ENCODE assay signal across 8 mouse cellular contexts in the genomic region with DNA sequence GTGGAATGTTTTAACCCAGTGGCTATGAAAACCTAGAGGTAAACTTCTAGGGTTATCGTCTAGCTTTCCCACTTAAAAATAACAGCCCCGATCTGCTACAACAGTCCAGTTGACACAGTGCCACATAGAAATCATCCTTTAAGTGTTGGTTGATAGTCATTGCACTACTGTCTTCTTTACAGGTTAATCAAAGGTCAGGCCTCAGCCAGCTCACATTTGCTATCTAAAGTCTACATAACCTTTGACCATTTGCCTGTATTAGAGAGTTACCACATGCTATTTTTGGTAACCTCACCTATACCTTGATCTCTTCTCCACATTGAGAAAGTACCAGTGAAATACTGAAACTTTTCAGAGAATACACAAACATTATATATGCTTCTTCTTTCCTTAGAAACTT. TPM values are rescaled to one million over a fixed set of nuclear protein-coding genes. Genes with fewer than 3 reads are reported as not detected.
DNase-seq lines count a peak whose midpoint lies in the region; ATAC-seq and TF ChIP-seq lines count a peak whose summit lies in the region.

No protein-coding gene starts in this region.

- 82% methylated on average over 2 of the region's 2 CpGs for WGBS in hindbrain, embryonic 12.5 days
- 53% methylated on average over 2 of the region's 2 CpGs for WGBS in liver, embryonic 16.5 days (ENCODE audit: insufficient replicate concordance)

- H3K79me2 ChIP-seq in CH12.LX (replicated peaks; ENCODE audit: control insufficient read depth, extremely low read depth, insufficient read depth, poor library complexity, severe bottlenecking), result peaks cover 24% of the 10 kb centered on the region

- no peak for TF ChIP-seq POLR2A in CH12.LX (IDR thresholded peaks at IDR 0.05; ENCODE audit: low read depth, low read length)

- TF ChIP-seq EP300 in CH12.LX (IDR thresholded peaks at IDR 0.05; ENCODE audit: low read length), result no peak

- peak overlapping the region in 1 of 3 experiments; percentile 83 for H3K4me3 ChIP-seq in CH12.LX (replicated peaks in 1 of 3; ENCODE audit: low read depth in 2 of 3, low read length in 2 of 3, poor library complexity in 1 of 3)
- H3K4me3 ChIP-seq in hindbrain, embryonic 12.5 days, result no peak overlapping the region
- peak overlapping the region; percentile 85; the same call in 1 of the 2 replicates for H3K4me3 ChIP-seq in liver, embryonic 16.5 days (ENCODE audit: low read depth, low read length)

- ATAC-seq in hindbrain, embryonic 12.5 days (ENCODE audit: low FRiP score), result no peak
- ATAC-seq in liver, embryonic 16.5 days (ENCODE audit: low read depth), result peak; percentile 28
- no peak for ATAC-seq in monocyte, adult 5-6 weeks (replicated peaks; ENCODE audit: insufficient number of reproducible peaks, low FRiP score, low TSS enrichment, poor library complexity, severe bottlenecking)

- H3K4me2 ChIP-seq in CH12.LX (ENCODE audit: insufficient read depth, low read depth, poor library complexity, severe bottlenecking), result peak overlapping the region; percentile 47
- H3K4me2 ChIP-seq in hindbrain, embryonic 12.5 days (replicated peaks), result peak overlapping the region; percentile 81
- peak overlapping the region; percentile 62 for H3K4me2 ChIP-seq in liver, embryonic 16.5 days (ENCODE audit: low read depth, low read length)

- dilution Hi-C loops in CH12.LX (cut with MboI; ENCODE audit: extremely low pct_ligation_motif_present, extremely low pct_unique_long_range_greater_than_20kb, low sequenced_read_pairs), result no loop called here

- in situ Hi-C loops in CH12.LX (cut with MboI; ENCODE audit: low pct_ligation_motif_present, low pct_unique_long_range_greater_than_20kb, low sequenced_read_pairs), result no loop called here

- no peaks in the 10 kb centered on the region for H3K9me3 ChIP-seq in CH12.LX (replicated peaks; ENCODE audit: low read length)
- H3K9me3 ChIP-seq in hindbrain, embryonic 12.5 days (replicated peaks), result no peaks in the 10 kb centered on the region
- H3K9me3 ChIP-seq in liver, embryonic 16.5 days (replicated peaks; ENCODE audit: control insufficient read depth, low read length), result no peaks in the 10 kb centered on the region

- H3K27ac ChIP-seq in CH12.LX (ENCODE audit: insufficient read depth, low read depth), result no peak overlapping the region
- peak overlapping the region; percentile 95; the same call in 1 of the 2 replicates for H3K27ac ChIP-seq in hindbrain, embryonic 12.5 days
- H3K27ac ChIP-seq in liver, embryonic 16.5 days (ENCODE audit: low read length), result peak overlapping the region; percentile 69

- DNase-seq in heart, adult 11 months, result peak; percentile 30
- no peak for DNase-seq in heart, adult 18-20 months
- no peak for DNase-seq in CH12.LX (ENCODE audit: extremely low read depth)
- DNase-seq in right cerebral cortex, postnatal 36 days (ENCODE audit: low spot score in 2 of 2), result no peak
- no peak for DNase-seq in thymus, postnatal 14 days

- TF ChIP-seq RAD21 in CH12.LX (IDR thresholded peaks at IDR 0.05; ENCODE audit: low read depth, low read length), result no peak

- no peaks in the 10 kb centered on the region for H3K27me3 ChIP-seq in CH12.LX (replicated peaks)
- H3K27me3 ChIP-seq in hindbrain, embryonic 12.5 days, result no peaks in the 10 kb centered on the region
- H3K27me3 ChIP-seq in liver, embryonic 16.5 days (ENCODE audit: control insufficient read depth, insufficient read depth, low read depth, low read length), result no peaks in the 10 kb centered on the region

- H3K9ac ChIP-seq in CH12.LX (ENCODE audit: insufficient read depth, low read depth), result peak overlapping the region; percentile 37; the same call in 1 of the 2 replicates
- H3K9ac ChIP-seq in hindbrain, embryonic 12.5 days, result 0 out of 2 replicates have a peak overlapping the region, but pooled peaks have one; percentile 44
- H3K9ac ChIP-seq in liver, embryonic 16.5 days (ENCODE audit: low read depth, low read length), result no peak overlapping the region

- peaks cover 0 to 7% of the 10 kb centered on the region in 2 experiments for H3K36me3 ChIP-seq in CH12.LX (replicated peaks in 1 of 2; ENCODE audit: control insufficient read depth in 1 of 2, insufficient read depth in 1 of 2, low read length in 1 of 2)
- H3K36me3 ChIP-seq in hindbrain, embryonic 12.5 days, result no peaks in the 10 kb centered on the region
- no peaks in the 10 kb centered on the region for H3K36me3 ChIP-seq in liver, embryonic 16.5 days (ENCODE audit: control insufficient read depth, insufficient read depth)

- no peak for TF ChIP-seq CTCF in CH12.LX (conservative IDR thresholded peaks at IDR 0.05 in 1 of 2, IDR thresholded peaks at IDR 0.05 in 1 of 2; ENCODE audit: low read depth in 2 of 2, low read length in 2 of 2)

- peaks cover 12 to 45% of the 10 kb centered on the region in 2 experiments; a peak in 3 of 4 replicates for H3K4me1 ChIP-seq in CH12.LX (ENCODE audit: control insufficient read depth in 1 of 2, insufficient read depth in 2 of 2)
- peaks cover 20% of the 10 kb centered on the region for H3K4me1 ChIP-seq in hindbrain, embryonic 12.5 days
- peaks cover 4% of the 10 kb centered on the region for H3K4me1 ChIP-seq in liver, embryonic 16.5 days (ENCODE audit: control insufficient read depth, low read depth, low read length)

TF ChIP-seq in CH12.LX, 34 proteins besides CTCF, POLR2A, EP300 and RAD21:
- TF ChIP-seq IRF4 (IDR thresholded peaks at IDR 0.05; ENCODE audit: low read depth, low read length) (no peak), CHD1 (IDR thresholded peaks at IDR 0.05; ENCODE audit: low read depth, low read length) (0 out of 2 replicates have a peak, but pooled peaks have one; percentile 1)
TF ChIP-seq in CH12.LX: peak in this region for 1.

RNA-seq across cellular contexts. Expression of a gene that starts 0.7 kb away (rescaled TPM):
- total RNA-seq in heart, adult 18-20 months (2021), result 10 to 100 TPM; 16.8 to 18.7 TPM
- total RNA-seq in CH12.LX (2012; rRNA removed), result 28.9 and 31.5 TPM in 2 replicates
- 47.4 and 54.5 TPM in 2 replicates for total RNA-seq in CH12.LX (2014; rRNA removed)
- 35.0 and 36.9 TPM in 2 replicates for polyA plus RNA-seq in CH12.LX (2012; ENCODE audit: insufficient read length, low read depth)
- 22.8 and 23.3 TPM in 2 replicates for polyA plus RNA-seq in hindbrain, embryonic 12.5 days (2016; fragmentation: Nextera tagmentation; extraction: Ambion mirVana)
- polyA plus RNA-seq in liver, embryonic 16.5 days (2015; fragmentation: Nextera tagmentation; extraction: Ambion mirVana), result 5.6 and 5.9 TPM in 2 replicates
- 89.4 to 118 TPM (median 107 TPM) in 3 replicates for total RNA-seq in monocyte, adult 5-6 weeks (2017)
